Mouse (Mus musculus) ES-E14 (cell line): Measurements from ENCODE around the gene Cic. TPM values are rescaled to one million over a fixed set of nuclear protein-coding genes. Genes with fewer than 3 reads are reported as not detected.

Source experiments
- DNase-seq: peaks from one replicate; pipeline ENCODE4 v3.0.0-alpha.2; 2013; ENCODE audit warnings: low read depth, low spot score
- H3K27ac ChIP-seq: 2 replicates; pipeline ENCODE4 v1.5.1; 2012; ENCODE audit warnings: low read depth, mild to moderate bottlenecking, low read length, moderate library complexity, mixed read lengths; ENCODE audit not compliant: poor library complexity, insufficient read depth, severe bottlenecking
- H3K36me3 ChIP-seq: 2 replicates; pipeline ENCODE4 v1.6.1; 2012; ENCODE audit warnings: mild to moderate bottlenecking, low read length, moderate library complexity, mixed read lengths; ENCODE audit not compliant: control insufficient read depth, poor library complexity, insufficient read depth, severe bottlenecking
- H3K4me1 ChIP-seq, 2 experiments: fragments of 150-350 bp in 1 of 2; sonication (generic) in 1 of 2; 2 replicates each; pipeline ENCODE4 v1.6.1; 2012; ENCODE audit warnings: low read length in 2 of 2, mild to moderate bottlenecking in 1 of 2, mixed read lengths in 1 of 2; ENCODE audit not compliant: control insufficient read depth in 2 of 2, insufficient read depth in 2 of 2, poor library complexity in 1 of 2
- H3K4me3 ChIP-seq, 2 experiments: fragments of 150-350 bp in 1 of 2; sonication (generic) in 1 of 2; 2 replicates each; pipeline ENCODE4 v1.5.1; 2012; ENCODE audit warnings: low read length in 2 of 2, low read depth in 1 of 2, mild to moderate bottlenecking in 1 of 2, mixed read lengths in 1 of 2; ENCODE audit not compliant: insufficient read depth in 1 of 2, poor library complexity in 1 of 2, severe bottlenecking in 1 of 2
- H3K9ac ChIP-seq: 2 replicates; pipeline ENCODE4 v1.6.1; 2012; ENCODE audit warnings: low read depth, mild to moderate bottlenecking, low read length, mixed read lengths; ENCODE audit not compliant: poor library complexity, insufficient read depth, severe bottlenecking
- H3K9me3 ChIP-seq: fragments of 150-350 bp; sonication (generic); 2 replicates; pipeline ENCODE4 v1.6.1; 2012; ENCODE audit warnings: low read depth, mild to moderate bottlenecking, low read length; ENCODE audit not compliant: control insufficient read depth, insufficient read depth
- CHD2 ChIP-seq: IDR thresholded peaks from 2 replicates; pipeline ENCODE4 v1.6.1; 2014; ENCODE audit warnings: mild to moderate bottlenecking, low read depth, low read length, inconsistent platforms
- HCFC1 ChIP-seq: IDR thresholded peaks from 2 replicates; pipeline ENCODE4 v1.6.1; 2012; ENCODE audit warnings: low read length, inconsistent platforms, borderline replicate concordance; ENCODE audit not compliant: insufficient read depth
- MAFK ChIP-seq: IDR thresholded peaks from 2 replicates; pipeline ENCODE4 v1.6.1; 2014; ENCODE audit warnings: mild to moderate bottlenecking, low read depth, low read length, inconsistent platforms; ENCODE audit not compliant: insufficient read depth
- ZC3H11A ChIP-seq: IDR thresholded peaks from 2 replicates; pipeline ENCODE4 v1.6.1; 2012; ENCODE audit warnings: low read depth, mild to moderate bottlenecking, inconsistent platforms, low read length, borderline replicate concordance
- ZNF384 ChIP-seq: IDR thresholded peaks from 2 replicates; pipeline ENCODE4 v1.6.1; 2012; ENCODE audit warnings: low read depth, low read length, inconsistent platforms
- in situ Hi-C, 2 experiments: fragments of 600-800 bp; cut with MboI; formaldehyde crosslinking; loops; one replicate each; pipeline ENCODE4 v1.15.1; 2025; ENCODE audit warnings: low sequenced_read_pairs in 2 of 2, inconsistent platforms in 1 of 2; ENCODE audit not compliant: unreplicated experiment in 2 of 2
- total RNA-seq: library from RNA; depleted of rRNA; stranded (reverse); fragments of 300-350 nt; gene quantifications from 2 replicates; pipeline ENCODE4 v1.2.3, GENCODE M21; 2012; rRNA removed

The Cic gene
- 68.4 and 72.4 TPM in 2 replicates for total RNA-seq

DNA sequence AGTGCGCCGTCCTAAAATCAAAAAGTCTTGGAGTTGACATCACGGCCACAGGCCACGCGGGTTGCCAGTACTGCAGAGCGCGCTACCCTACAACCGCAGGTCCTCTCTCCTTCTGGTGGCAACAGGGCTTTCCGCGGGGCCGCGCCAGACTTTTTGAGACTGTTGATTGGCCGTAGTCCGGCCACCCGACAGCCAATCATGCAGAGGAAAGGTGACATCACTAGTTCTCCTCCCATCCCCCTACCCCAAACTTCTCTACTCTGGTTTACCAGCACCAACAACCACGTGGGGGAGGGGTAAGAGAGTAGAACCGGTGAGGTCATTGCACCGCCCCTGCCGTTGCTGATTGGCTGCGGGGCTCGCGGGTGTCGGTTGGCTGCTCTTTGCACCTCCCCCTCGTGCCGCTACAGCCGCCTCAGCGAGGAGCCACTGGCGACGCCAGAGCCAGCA, at the start of gene Cic:
Cic (plus strand) TSS at position 404 of the 450 bp plus-strand sequence.
- in situ Hi-C loops: no loop called here
- Histone ChIP-seq H3K9ac (peak within 1 kb of the TSS; percentile 94), H3K9me3 (no peaks in the 10 kb centered on the region), H3K27ac (peak within 1 kb of the TSS; percentile 92), H3K4me3 (peak within 1 kb of the TSS; percentile 82 to 93), H3K4me1 (peaks cover 19 to 47% of the 10 kb centered on the region in 2 experiments), H3K36me3 (no peaks in the 10 kb centered on the region)
- no peak for TF ChIP-seq ZC3H11A
- TF ChIP-seq MAFK: no peak
- TF ChIP-seq CHD2: peak; percentile 66
- DNase-seq: peak; percentile 99

DNA sequence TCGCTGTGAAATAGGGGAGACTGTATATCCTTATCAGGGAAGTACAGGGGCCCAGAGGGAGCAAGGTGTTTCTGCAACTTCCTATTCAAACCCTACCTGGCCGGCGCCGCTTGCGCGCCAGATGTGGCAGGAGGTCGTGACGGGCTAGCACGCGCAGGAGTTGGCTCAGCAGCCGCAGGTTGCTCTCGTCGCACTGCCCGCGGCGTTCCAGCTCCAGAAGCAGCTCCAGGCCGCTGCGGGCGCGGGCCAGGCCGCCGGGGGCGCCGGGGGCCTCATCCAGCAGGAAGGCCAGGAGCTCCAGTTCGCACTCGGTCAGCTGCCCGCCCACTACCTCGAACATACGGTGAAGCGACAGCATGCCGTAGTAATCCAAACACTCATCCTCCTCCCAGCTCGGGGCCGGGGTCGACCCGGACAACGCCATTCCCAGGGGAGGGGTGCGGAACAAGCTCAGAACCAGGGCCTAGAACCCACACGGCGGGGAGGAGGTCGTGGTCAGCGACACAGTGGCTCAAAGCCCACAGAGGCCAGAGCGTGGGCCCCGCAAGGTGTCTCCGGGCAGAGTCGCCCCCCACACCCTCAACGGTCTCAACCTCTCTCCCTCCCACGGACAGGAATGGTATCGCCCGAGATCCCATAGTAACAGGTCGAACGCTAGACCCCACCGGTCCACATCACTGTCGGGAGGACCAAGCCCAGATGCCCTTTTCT, 48.6 kb upstream of the Cic start:
- no peak for TF ChIP-seq MAFK
- TF ChIP-seq ZNF384: no peak
- no peak for TF ChIP-seq CHD2
- TF ChIP-seq ZC3H11A: no peak
- no peak for TF ChIP-seq HCFC1
- no peak for DNase-seq
- Histone ChIP-seq H3K4me3 (peak overlapping the region; percentile 67 to 83), H3K4me1 (peaks cover 4 to 19% of the 10 kb centered on the region in 2 experiments; a peak in 3 of 4 replicates), H3K9ac (peak overlapping the region; percentile 70), H3K9me3 (no peaks in the 10 kb centered on the region), H3K36me3 (peaks cover 11% of the 10 kb centered on the region; the same call in 1 of the 2 replicates), H3K27ac (peak overlapping the region; percentile 20; the same call in 1 of the 2 replicates)
- in situ Hi-C loops: no loop called here

- Histone ChIP-seq H3K36me3 (peaks cover 15% of the 10 kb centered on the region), H3K9ac (peak overlapping the region; percentile 70), H3K4me3 (peak overlapping the region; percentile 67 to 83), H3K4me1 (peaks cover 4 to 18% of the 10 kb centered on the region in 2 experiments; a peak in 3 of 4 replicates), H3K27ac (peak overlapping the region; percentile 20; the same call in 1 of the 2 replicates), H3K9me3 (no peaks in the 10 kb centered on the region)
- no peak for DNase-seq
- in situ Hi-C loops: no loop called here
- no peak for TF ChIP-seq ZC3H11A
- TF ChIP-seq MAFK: no peak
- no peak for TF ChIP-seq ZNF384
- no peak for TF ChIP-seq CHD2
- no peak for TF ChIP-seq HCFC1
Measured at GRCm38 (mm10) chr7:25219416-25219750, 48.1 kb upstream of the Cic start.

DNA sequence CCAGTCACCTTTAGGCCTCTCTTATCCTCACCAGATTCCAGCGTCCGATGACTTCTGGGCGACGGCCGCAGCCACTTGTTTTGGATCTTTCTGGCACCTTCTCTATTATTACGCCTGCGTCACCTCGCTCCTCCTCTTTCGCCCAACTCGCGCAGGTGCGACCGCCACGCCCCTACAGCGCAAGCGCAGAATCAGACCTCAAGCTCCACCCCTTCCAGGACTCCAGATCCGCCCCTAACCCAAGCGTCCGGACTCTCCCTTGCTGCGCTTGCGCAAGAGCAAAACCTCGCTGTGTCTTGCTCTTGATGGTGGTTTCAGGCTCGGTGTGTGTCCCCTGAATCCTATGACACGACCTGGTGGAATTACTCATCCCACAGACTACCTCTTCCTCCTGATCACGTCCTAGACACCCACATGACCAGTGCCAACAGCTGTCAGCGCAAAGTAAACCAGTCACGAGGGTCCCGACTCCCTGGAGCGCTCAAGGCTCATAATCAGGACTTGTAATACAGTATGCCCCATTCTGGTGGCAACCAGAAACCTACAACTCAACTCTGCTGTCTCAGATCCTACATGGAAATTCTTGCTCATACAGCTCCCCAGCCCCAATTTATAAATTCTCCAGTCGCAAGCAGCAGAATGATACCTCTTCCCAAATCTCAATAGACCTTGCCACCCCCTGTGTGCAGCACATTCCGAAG, 47.6 kb upstream of the Cic start:
- Histone ChIP-seq H3K36me3 (peaks cover 18% of the 10 kb centered on the region), H3K9me3 (no peaks in the 10 kb centered on the region), H3K9ac (peak overlapping the region; percentile 70), H3K27ac (peak overlapping the region; percentile 20), H3K4me1 (peaks cover 2 to 15% of the 10 kb centered on the region in 2 experiments; a peak in 3 of 4 replicates), H3K4me3 (peak overlapping the region; percentile 81 to 83)
- peak; percentile 96 for DNase-seq
- no peak for TF ChIP-seq ZC3H11A
- no peak for TF ChIP-seq HCFC1
- no peak for TF ChIP-seq CHD2
- no peak for TF ChIP-seq ZNF384
- TF ChIP-seq MAFK: no peak
- in situ Hi-C loops: no loop called here
